Mouse (Mus musculus): ENCODE results near the gene Fbxl17.

DNA sequence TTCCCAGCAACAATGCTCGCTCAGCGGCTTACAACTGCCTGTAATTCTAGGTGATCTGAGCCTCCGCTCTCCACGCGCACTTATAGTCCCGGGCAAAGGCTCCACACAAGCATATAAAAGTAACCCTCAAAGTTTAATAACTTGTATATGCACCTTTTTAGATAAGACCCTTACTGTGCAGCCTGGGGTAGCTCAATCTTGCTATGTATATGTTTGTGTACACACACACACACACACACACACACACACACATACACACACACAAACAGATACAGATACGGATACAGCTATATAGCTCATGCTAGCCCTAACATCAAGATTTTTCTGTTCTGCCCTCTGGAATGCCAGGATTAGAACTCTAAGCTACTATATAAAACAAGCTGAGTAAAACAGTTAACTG lies 342.8 kb downstream of the Fbxl17 start:
- no peak for TF ChIP-seq CTCF (IDR thresholded peaks at IDR 0.05; ENCODE audit: extremely low read depth, insufficient read length, insufficient replicate concordance, low read depth, low read length)
- TF ChIP-seq POLR2A (IDR thresholded peaks at IDR 0.05; ENCODE audit: low read depth, low read length): no peak

Measured in small intestine, adult 2 months (tissue).